Mouse (Mus musculus) embryonic facial prominence, embryonic 15.5 days (tissue): Measurements from ENCODE around the gene Hps3. TPM values are rescaled to one million over a fixed set of nuclear protein-coding genes. Genes with fewer than 3 reads are reported as not detected.
"Not testable (repeated sequence)": the region's sequence is repeated elsewhere in the genome, so short reads cannot be mapped to it uniquely, and the experiment has no call there.

Experiments
- ATAC-seq: fragments of 200-750 bp; cut with Nextera tagmentation; 2 replicates; pipeline ENCODE4 v1.8.0; 2017; ENCODE audit warnings: low read depth, moderate TSS enrichment; ENCODE audit not compliant: insufficient number of reproducible peaks, low FRiP score, low TSS enrichment
- H3K27ac ChIP-seq: fragments of 300-500 bp; sonication (generic); replicated peaks from 2 replicates; pipeline ENCODE4 v1.5.1; 2015; ENCODE audit warnings: mild to moderate bottlenecking, inconsistent platforms
- H3K27me3 ChIP-seq: fragments of 300-500 bp; sonication (generic); 2 replicates; pipeline ENCODE4 v1.6.1; 2015; ENCODE audit warnings: inconsistent platforms
- H3K36me3 ChIP-seq: fragments of 300-500 bp; sonication (generic); 2 replicates; pipeline ENCODE4 v1.6.1; 2015; ENCODE audit warnings: mild to moderate bottlenecking, inconsistent platforms
- H3K4me1 ChIP-seq: fragments of 300-500 bp; sonication (generic); 2 replicates; pipeline ENCODE4 v1.6.1; 2015; ENCODE audit warnings: inconsistent platforms
- H3K4me2 ChIP-seq: fragments of 300-500 bp; sonication (generic); replicated peaks from 2 replicates; pipeline ENCODE4 v1.6.1; 2015; ENCODE audit warnings: mild to moderate bottlenecking, inconsistent platforms
- H3K4me3 ChIP-seq: fragments of 300-500 bp; sonication (generic); replicated peaks from 2 replicates; pipeline ENCODE4 v1.5.1; 2015; ENCODE audit warnings: mild to moderate bottlenecking, inconsistent platforms
- H3K9ac ChIP-seq: fragments of 300-500 bp; sonication (generic); 2 replicates; pipeline ENCODE4 v1.6.1; 2015; ENCODE audit warnings: inconsistent platforms
- H3K9me3 ChIP-seq: fragments of 300-500 bp; sonication (generic); replicated peaks from 2 replicates; pipeline ENCODE4 v1.6.1; 2016; ENCODE audit warnings: inconsistent platforms
- WGBS: fragments of 180-500 bp; shearing (Covaris S2); methylation state at CpG from one replicate; pipeline ENCODE4 v1.1.7; 2015; 5-methylcytosine and 5-hydroxymethylcytosine counted together
- polyA plus RNA-seq: library from polyadenylated mRNA; unstranded; fragments of >200 nt; fragmentation: Nextera tagmentation; extraction: Ambion mirVana; gene quantifications from 2 replicates; pipeline ENCODE4 v1.2.1, GENCODE M21; 2015

Gene Hps3
- polyA plus RNA-seq, 1 experiment from 2014 or later, result 8.9 TPM

DNA sequence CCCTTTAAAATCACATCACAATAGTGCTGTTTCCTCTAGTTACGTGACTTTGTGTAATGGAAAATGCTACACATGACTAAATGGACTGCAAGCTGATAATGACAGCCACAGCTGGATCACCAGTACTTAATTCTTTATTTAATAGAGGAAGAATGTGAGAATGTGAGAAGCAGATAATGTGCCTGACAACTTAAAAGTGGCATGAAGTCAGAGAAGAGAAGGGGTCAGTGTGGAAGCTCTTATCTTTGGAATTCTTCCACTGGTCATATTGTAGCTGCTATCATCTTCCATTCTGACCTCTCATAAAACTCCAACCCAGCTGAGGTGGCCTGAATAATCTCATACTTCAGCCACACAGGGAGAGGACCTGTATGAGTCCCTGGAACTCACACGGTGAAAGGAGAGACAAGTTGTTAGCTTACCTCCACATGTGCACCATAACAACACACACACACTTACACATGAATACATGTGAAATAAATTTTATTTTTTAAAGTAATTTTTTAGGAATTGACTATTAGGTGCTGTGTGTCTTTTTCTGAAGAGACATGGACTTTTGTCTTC, 70.4 kb downstream of the Hps3 start:
- Histone ChIP-seq H3K27me3 (no peaks in the 10 kb centered on the region), H3K4me3 (no peak overlapping the region), H3K9me3 (no peaks in the 10 kb centered on the region), H3K27ac (no peak overlapping the region), H3K36me3 (no peaks in the 10 kb centered on the region), H3K9ac (no peak overlapping the region), H3K4me2 (no peak overlapping the region), H3K4me1 (no peaks in the 10 kb centered on the region)
- ATAC-seq, result no peak
- 77% methylated on average over 2 of the region's 2 CpGs for WGBS

DNA sequence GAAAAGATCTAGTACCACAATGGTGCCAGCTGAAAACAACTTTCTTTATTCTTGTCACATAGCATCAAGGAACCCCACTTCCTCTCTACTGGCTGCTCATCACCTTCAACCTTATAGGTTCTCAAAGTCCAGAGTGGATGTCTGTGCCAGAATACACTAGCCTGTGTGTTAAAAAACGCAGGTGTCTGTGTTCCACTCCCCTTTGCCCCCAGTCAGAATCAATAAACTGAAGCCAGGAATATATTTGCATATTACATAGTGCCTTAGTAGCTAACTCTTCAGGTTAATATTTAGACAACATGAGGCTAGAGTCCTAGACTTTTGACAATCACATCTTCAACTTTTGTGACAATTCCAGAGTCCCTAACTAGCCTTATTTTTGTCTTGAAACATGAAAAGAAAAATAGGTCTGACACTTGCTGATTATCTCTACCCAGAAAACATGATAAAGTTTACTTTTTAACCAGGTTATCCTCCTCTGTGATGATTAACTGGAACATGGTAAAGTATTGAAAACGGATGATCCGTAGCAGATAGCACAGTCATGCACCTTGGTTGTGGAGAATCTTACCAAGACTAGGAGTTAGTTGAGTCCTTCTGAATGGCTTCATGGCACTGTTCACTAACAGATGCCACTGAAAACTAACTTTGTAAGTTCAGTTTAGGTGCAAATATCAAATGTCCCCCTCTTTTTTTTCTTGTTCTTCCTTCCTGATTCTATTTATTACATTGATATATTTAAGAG, 72.2 kb downstream of the Hps3 start:
- Histone ChIP-seq H3K4me2 (no peak overlapping the region), H3K27ac (no peak overlapping the region), H3K36me3 (no peaks in the 10 kb centered on the region), H3K4me3 (no peak overlapping the region), H3K27me3 (no peaks in the 10 kb centered on the region), H3K4me1 (no peaks in the 10 kb centered on the region), H3K9ac (no peak overlapping the region), H3K9me3 (no peaks in the 10 kb centered on the region)
- no peak for ATAC-seq
- WGBS, result 83% methylated on average over 3 of the region's 3 CpGs

DNA sequence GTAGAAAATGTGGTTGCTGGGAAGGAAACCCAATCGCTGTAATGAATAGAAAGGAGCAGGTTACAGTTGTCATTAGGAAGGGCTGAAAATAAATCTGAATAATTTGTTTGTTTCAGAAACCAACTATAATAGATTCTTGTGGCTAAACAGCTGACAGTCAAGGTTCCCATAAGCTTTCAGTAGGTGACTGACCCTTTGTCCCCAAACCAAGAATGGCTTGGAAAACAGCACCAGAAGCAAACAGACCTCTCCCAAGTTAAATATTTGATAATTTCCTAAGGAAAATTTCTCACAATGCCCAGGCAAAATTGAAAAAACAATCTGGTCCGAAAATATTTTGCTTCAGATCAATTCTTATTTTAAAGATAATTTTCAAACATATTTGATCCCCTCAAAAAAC, 73.8 kb downstream of the Hps3 start:
- H3K36me3 ChIP-seq, result no peaks in the 10 kb centered on the region
- no peak overlapping the region for H3K4me2 ChIP-seq
- no peak overlapping the region for H3K9ac ChIP-seq
- no peaks in the 10 kb centered on the region for H3K27me3 ChIP-seq
- H3K4me1 ChIP-seq, result no peaks in the 10 kb centered on the region
- H3K9me3 ChIP-seq, result no peaks in the 10 kb centered on the region
- no peak overlapping the region for H3K4me3 ChIP-seq
- ATAC-seq, result no peak
- WGBS, result 87% methylated on average over 2 of the region's 2 CpGs
- H3K27ac ChIP-seq, result no peak overlapping the region

DNA sequence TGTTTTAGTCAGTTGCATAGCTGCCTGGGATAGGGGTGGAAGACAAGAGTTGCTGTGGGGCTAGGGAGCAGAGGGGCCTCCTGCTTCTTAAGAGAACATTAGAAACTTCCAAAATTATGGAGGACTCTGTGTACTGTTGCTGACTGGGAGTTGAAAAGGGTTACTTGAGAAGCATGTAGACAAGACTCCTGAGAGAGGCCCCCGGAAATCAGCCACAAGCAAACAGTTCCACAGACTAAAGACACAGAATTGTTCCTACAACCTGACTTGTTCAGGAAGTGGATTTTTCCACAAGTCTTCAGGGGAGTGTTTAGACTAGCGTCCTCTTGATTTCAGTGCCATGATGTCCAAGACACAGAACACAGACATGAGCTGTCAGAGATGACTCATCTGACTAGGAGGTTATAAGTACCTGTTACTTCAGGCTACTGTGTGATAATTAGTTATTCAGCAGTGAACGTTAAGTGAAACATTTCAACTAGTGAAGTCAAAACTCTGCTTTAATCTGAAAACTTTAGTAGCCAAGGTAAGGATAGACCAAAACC, 74.5 kb downstream of the Hps3 start:
- Histone ChIP-seq H3K4me1 (no peaks in the 10 kb centered on the region), H3K27me3 (no peaks in the 10 kb centered on the region), H3K36me3 (no peaks in the 10 kb centered on the region), H3K27ac (peak overlapping the region; percentile 8; the same call in 1 of the 2 replicates), H3K4me2 (no peak overlapping the region), H3K4me3 (no peak overlapping the region), H3K9ac (no peak overlapping the region), H3K9me3 (no peaks in the 10 kb centered on the region)
- 47% methylated on average over 3 of the region's 3 CpGs for WGBS
- ATAC-seq, result no peak

DNA sequence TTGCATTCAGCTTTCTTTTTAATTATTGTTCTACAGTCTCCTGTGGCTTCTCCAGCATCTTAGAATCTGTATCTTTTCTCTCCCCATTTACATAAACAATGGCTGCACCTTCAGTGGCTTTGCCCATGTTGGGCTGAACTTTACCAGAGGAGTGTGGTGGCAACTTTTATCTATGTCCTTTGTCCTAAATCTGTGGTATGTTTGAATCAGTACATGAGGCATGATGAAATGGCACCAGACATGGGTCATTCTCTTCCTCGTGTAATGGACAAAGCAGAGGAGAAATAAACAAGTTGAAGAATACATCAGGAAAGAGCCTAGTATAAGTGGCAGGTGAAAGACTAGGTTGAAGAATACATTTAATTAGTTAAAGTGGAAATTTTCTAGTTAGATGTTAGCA, 76.1 kb downstream of the Hps3 start:
- no peak for ATAC-seq
- no peak overlapping the region for H3K27ac ChIP-seq
- WGBS, result 85% methylated on average over 1 of the region's 1 CpGs
- peaks cover 4% of the 10 kb centered on the region; the same call in 1 of the 2 replicates for H3K4me1 ChIP-seq
- no peaks in the 10 kb centered on the region for H3K9me3 ChIP-seq
- H3K9ac ChIP-seq, result no peak overlapping the region
- no peaks in the 10 kb centered on the region for H3K27me3 ChIP-seq
- H3K4me3 ChIP-seq, result no peak overlapping the region
- no peaks in the 10 kb centered on the region for H3K36me3 ChIP-seq
- no peak overlapping the region for H3K4me2 ChIP-seq

DNA sequence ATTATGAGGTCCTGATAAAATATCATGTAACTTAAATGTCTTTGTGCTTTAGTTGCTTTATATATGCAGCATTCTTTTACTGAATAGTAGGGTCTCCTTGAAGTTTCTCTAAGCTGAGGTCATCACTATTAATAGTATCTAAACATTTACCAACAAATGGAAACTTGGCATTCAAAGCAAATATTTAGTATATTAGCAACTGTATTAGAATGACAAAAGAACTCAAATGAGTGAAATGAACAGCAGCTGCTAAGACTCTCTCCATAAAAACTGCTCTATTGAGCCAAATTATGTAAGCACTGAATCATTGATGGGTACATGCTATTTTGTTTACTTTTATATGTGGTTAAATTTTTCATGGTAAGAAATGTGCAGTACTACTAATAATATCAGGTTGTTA, 77.1 kb downstream of the Hps3 start:
- H3K4me1 ChIP-seq, result peaks cover 4% of the 10 kb centered on the region; the same call in 1 of the 2 replicates
- no peak overlapping the region for H3K27ac ChIP-seq
- no peak overlapping the region for H3K4me3 ChIP-seq
- H3K4me2 ChIP-seq, result no peak overlapping the region
- no peaks in the 10 kb centered on the region for H3K27me3 ChIP-seq
- H3K9ac ChIP-seq, result no peak overlapping the region
- H3K9me3 ChIP-seq, result no peaks in the 10 kb centered on the region
- ATAC-seq, result no peak
- H3K36me3 ChIP-seq, result no peaks in the 10 kb centered on the region

DNA sequence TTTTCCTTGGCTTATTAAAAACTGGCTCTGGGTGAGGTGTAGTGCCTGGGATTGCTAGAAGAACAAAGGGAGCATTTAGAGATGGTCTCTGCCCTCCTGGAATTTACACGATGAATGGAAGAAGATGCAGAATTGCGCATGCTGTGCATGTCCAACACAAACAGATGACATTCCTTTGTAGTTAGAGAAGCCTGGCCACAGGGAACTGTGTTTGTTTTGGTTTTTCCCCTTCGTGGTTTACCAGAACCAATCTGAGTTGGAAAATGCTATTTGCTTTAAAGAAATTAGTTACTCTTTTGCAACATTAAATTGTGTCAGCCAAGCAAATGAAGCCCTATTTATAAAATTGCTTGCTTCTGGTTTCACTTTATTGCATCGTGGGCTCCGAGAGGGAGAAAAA, 78.2 kb downstream of the Hps3 start, which contains the start of gene Cp:
TSS of gene Cp (plus strand) at position 170 of the 400 bp plus-strand sequence.
- Histone ChIP-seq H3K36me3 (no peaks in the 10 kb centered on the region), H3K9me3 (no peaks in the 10 kb centered on the region), H3K4me1 (peaks cover 4% of the 10 kb centered on the region; the same call in 1 of the 2 replicates), H3K27ac (0 out of 2 replicates have a peak within 1 kb of the TSS, but pooled peaks have one; percentile 22), H3K27me3 (no peaks in the 10 kb centered on the region), H3K4me3 (peak within 1 kb of the TSS; percentile 2; the same call in 1 of the 2 replicates), H3K9ac (no peak within 1 kb of the TSS), H3K4me2 (peak within 1 kb of the TSS; percentile 29)
- WGBS, result 13% methylated on average over 5 of the region's 5 CpGs
- ATAC-seq, result 0 out of 2 replicates have a peak, but pooled peaks have one; percentile 51

DNA sequence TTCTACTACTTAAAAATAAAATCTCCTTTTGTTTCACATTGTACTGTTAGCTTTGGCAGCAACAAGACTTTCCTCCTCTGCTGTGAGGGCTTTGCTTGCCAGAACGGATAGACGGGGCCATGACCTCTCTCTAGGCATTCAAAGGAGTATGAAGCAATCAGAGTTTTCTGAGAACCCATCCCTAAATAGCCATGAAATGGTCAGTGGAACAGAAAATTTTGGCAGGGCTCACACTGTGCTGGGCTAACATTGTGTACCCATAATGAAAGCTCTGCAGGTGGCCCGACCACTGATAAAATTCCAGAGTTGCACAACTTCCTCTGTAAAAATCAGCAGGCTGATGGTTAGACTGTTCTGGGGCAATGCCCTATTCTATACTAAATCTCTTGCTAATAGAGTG, 81.2 kb downstream of the Hps3 start:
- Histone ChIP-seq H3K4me3 (no peak overlapping the region), H3K9ac (no peak overlapping the region)
- ATAC-seq, result peak; percentile 73; the same call in 1 of the 2 replicates

DNA sequence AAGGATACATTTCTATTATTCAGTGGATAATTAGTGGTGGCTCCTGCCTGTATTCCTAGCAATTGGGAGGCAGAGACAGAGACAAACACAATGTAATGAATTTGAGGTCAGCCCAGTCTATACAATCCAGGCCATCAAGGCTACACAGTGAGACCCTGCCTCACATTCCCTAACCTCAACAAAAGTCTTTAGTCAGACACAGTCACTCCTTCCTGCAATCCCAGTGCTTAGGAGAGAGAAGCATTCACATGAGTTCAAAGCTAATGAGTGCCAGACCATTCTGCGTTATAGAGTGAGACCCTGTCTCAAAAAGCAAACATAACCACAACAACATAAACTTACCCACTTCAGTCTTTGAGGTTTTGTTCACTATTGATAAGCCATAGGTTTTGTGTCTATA, 81.7 kb downstream of the Hps3 start:
- no peak overlapping the region for H3K27ac ChIP-seq
- peaks cover 4% of the 10 kb centered on the region; the same call in 1 of the 2 replicates for H3K4me1 ChIP-seq
- 37% methylated on average over 1 of the region's 1 CpGs for WGBS

More for the DNA sequence above, 81.2 kb downstream of the Hps3 start:
- Histone ChIP-seq H3K4me2 (no peak overlapping the region), H3K4me1 (peaks cover 4% of the 10 kb centered on the region; the same call in 1 of the 2 replicates), H3K27me3 (no peaks in the 10 kb centered on the region), H3K36me3 (no peaks in the 10 kb centered on the region), H3K9me3 (no peaks in the 10 kb centered on the region), H3K27ac (no peak overlapping the region)
- 28% methylated on average over 3 of the region's 3 CpGs for WGBS

DNA sequence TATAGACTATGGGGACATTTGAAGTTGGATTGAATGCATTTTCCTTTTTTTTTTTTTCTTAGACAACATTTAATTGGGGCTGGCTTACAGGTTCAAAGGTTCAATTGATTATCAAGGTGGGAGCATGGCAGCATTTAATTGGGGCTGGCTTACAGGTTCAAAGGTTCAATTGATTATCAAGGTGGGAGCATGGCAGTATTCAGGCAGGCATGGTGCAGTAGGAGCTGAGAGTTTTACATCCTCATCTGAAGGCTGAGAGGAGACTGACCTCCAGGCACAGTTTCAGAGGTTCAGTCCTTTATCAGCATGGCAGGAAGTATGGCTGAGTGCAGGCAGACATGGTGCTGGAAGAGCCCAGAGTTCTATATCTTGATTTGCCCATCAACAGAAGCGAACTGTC, 85.7 kb downstream of the Hps3 start:
- H3K27ac ChIP-seq, H3K9ac ChIP-seq, H3K36me3 ChIP-seq, H3K9me3 ChIP-seq, H3K27me3 ChIP-seq, H3K4me3 ChIP-seq, H3K4me1 ChIP-seq, H3K4me2 ChIP-seq, ATAC-seq: not testable (repeated sequence)
- WGBS, result 83% methylated on average over 1 of the region's 1 CpGs

More for the DNA sequence above, 81.7 kb downstream of the Hps3 start:
- ATAC-seq, result no peak
- Histone ChIP-seq H3K36me3 (no peaks in the 10 kb centered on the region), H3K9me3 (no peaks in the 10 kb centered on the region), H3K27me3 (no peaks in the 10 kb centered on the region), H3K9ac (no peak overlapping the region), H3K4me3 (no peak overlapping the region), H3K4me2 (no peak overlapping the region)

DNA sequence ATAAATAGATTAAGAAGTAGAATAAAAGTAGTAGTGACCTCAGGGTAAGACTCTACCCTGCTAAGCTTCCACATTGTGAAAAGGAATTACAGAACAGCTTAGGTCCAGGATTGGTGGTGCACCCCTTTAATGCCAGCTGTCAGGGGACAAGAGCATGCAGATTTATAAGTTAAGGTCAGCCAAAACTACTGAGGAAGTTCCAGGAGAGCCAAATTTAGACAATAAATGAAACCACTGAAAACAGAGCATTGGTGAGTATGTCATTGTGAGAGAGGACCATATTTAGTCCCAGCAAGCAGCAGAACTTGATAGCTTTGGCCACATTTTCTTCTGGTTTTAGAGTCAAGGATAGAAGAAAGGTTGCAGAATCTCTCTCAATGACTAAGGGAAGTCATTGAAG, 86.6 kb downstream of the Hps3 start:
- no peak for ATAC-seq
- H3K27me3 ChIP-seq, result no peaks in the 10 kb centered on the region

More for the DNA sequence above, 86.6 kb downstream of the Hps3 start:
- Histone ChIP-seq H3K9ac (no peak overlapping the region), H3K4me1 (no peaks in the 10 kb centered on the region), H3K9me3 (no peaks in the 10 kb centered on the region), H3K27ac (no peak overlapping the region), H3K36me3 (no peaks in the 10 kb centered on the region), H3K4me2 (no peak overlapping the region), H3K4me3 (no peak overlapping the region)
